13 mouse cellular contexts compared by ENCODE assay signal in genomic region chr10:13438118-13438821, GRCm38 (mm10). TPM values are rescaled to one million over a fixed set of nuclear protein-coding genes. Genes with fewer than 3 reads are reported as not detected.
DNase-seq lines count a peak whose midpoint lies in the region; ATAC-seq and TF ChIP-seq lines count a peak whose summit lies in the region.
"Had no signal": no experiment of that assay in that cellular context is flagged by ENCODE, and none has a peak within 500 bp of the region (broad histone marks: within the 10 kb centered on the region; RNA-seq: fewer than 3 reads in every experiment).

No protein-coding gene starts in this region.

- TF ChIP-seq POLR2A in kidney, adult 2 months (IDR thresholded peaks at IDR 0.05; ENCODE audit: low read depth, low read length): no peak

- DNase-seq in limb, embryonic 11.5 days (ENCODE audit: low spot score): peak; percentile 15
- DNase-seq in limb, embryonic 10.5 days (ENCODE audit: low spot score): no peak
- peak; percentile 62 for DNase-seq in Muller cell, postnatal 12 days (ENCODE audit: inconsistent ontology term)
- peak; percentile 92 for DNase-seq in kidney, adult 2 months
- DNase-seq in layer of hippocampus, postnatal 14 days (ENCODE audit: low spot score in 2 of 2): no peak
- no peak for DNase-seq in gastrocnemius, postnatal 25 days
- no peak for DNase-seq in ovary, postnatal 10 days (ENCODE audit: low spot score)
- DNase-seq: cerebellum, adult 9-11 months; gastrocnemius, postnatal 10 days had no signal

- no peak overlapping the region for H3K27ac ChIP-seq in limb, embryonic 11.5 days (replicated peaks; ENCODE audit: low read depth, low read length)
- H3K27ac ChIP-seq in limb, embryonic 10.5 days: no peak overlapping the region
- H3K27ac ChIP-seq in kidney, adult 2 months (ENCODE audit: insufficient read depth, low read depth, low read length): peak overlapping the region; percentile 73
- H3K27ac ChIP-seq: forebrain, embryonic 12.5 days; liver, embryonic 14.5 days had no signal

- H3K4me2 ChIP-seq in limb, embryonic 11.5 days (ENCODE audit: low read depth, severe bottlenecking): no peak overlapping the region
- H3K4me2 ChIP-seq: forebrain, embryonic 12.5 days had no signal

- H3K9me3 ChIP-seq in limb, embryonic 11.5 days (ENCODE audit: control insufficient read depth, low read length): no peaks in the 10 kb centered on the region
- no peaks in the 10 kb centered on the region for H3K9me3 ChIP-seq in limb, embryonic 10.5 days (replicated peaks)
- H3K9me3 ChIP-seq: forebrain, embryonic 12.5 days; megakaryocyte, embryonic 14.5 days had no signal

- H3K27me3 ChIP-seq in limb, embryonic 11.5 days (ENCODE audit: control insufficient read depth, insufficient read depth, low read length): no peaks in the 10 kb centered on the region
- no peaks in the 10 kb centered on the region for H3K27me3 ChIP-seq in limb, embryonic 10.5 days (ENCODE audit: low read depth, poor library complexity, severe bottlenecking)
- H3K27me3 ChIP-seq in kidney, adult 2 months (replicated peaks; ENCODE audit: control insufficient read depth, insufficient read depth, low read length): no peaks in the 10 kb centered on the region

- no peak overlapping the region for H3K9ac ChIP-seq in limb, embryonic 11.5 days (ENCODE audit: low read length)
- H3K9ac ChIP-seq: forebrain, embryonic 12.5 days; liver, embryonic 14.5 days had no signal

- ATAC-seq in limb, embryonic 11.5 days (ENCODE audit: insufficient number of reproducible peaks, low FRiP score, low TSS enrichment, low read depth): no peak
- peak; percentile 91 for ATAC-seq in megakaryocyte, adult 5-6 weeks (ENCODE audit: poor library complexity, severe bottlenecking)

- no peaks in the 10 kb centered on the region for H3K36me3 ChIP-seq in limb, embryonic 11.5 days (ENCODE audit: control insufficient read depth, insufficient read depth, low read length)
- no peaks in the 10 kb centered on the region for H3K36me3 ChIP-seq in limb, embryonic 10.5 days
- H3K36me3 ChIP-seq in kidney, adult 2 months (ENCODE audit: control insufficient read depth, insufficient read depth, low read length): no peaks in the 10 kb centered on the region
- H3K36me3 ChIP-seq: forebrain, embryonic 12.5 days had no signal

- no peaks in the 10 kb centered on the region for H3K4me1 ChIP-seq in limb, embryonic 11.5 days (ENCODE audit: control insufficient read depth, insufficient read depth, low read length)
- H3K4me1 ChIP-seq in limb, embryonic 10.5 days: no peaks in the 10 kb centered on the region
- peaks cover 28% of the 10 kb centered on the region for H3K4me1 ChIP-seq in kidney, adult 2 months (ENCODE audit: control insufficient read depth, insufficient read depth, low read length)
- H3K4me1 ChIP-seq: forebrain, embryonic 12.5 days had no signal

- no peak for TF ChIP-seq CTCF in kidney, adult 2 months (conservative IDR thresholded peaks at IDR 0.05; ENCODE audit: insufficient read depth, insufficient read length, low read depth, low read length)

- WGBS in limb, embryonic 11.5 days: 78% methylated on average over 10 of the region's 10 CpGs
- 77% methylated on average over 10 of the region's 10 CpGs for WGBS in limb, embryonic 10.5 days
- WGBS in kidney, adult 2 months: 35% methylated on average over 10 of the region's 10 CpGs

- H3K4me3 ChIP-seq in limb, embryonic 11.5 days (ENCODE audit: low read depth, low read length): no peak overlapping the region
- H3K4me3 ChIP-seq in limb, embryonic 10.5 days: no peak overlapping the region
- no peak overlapping the region for H3K4me3 ChIP-seq in kidney, adult 2 months (ENCODE audit: insufficient read depth, low read depth, low read length)
- H3K4me3 ChIP-seq: forebrain, embryonic 12.5 days; megakaryocyte, embryonic 14.5 days had no signal

RNA-seq across cellular contexts. Expression of gene Phactr2, which starts 35.9 kb away (rescaled TPM):
- polyA plus RNA-seq in limb, embryonic 11.5 days (2014; fragmentation: Nextera tagmentation; extraction: Ambion mirVana): 27.7 and 28.8 TPM in 2 replicates
- 16.2 and 21.3 TPM in 2 replicates for polyA plus RNA-seq in limb, embryonic 10.5 days (2016; fragmentation: Nextera tagmentation; extraction: Ambion mirVana)
- 10.7 and 12.5 TPM in 2 replicates for polyA plus RNA-seq in kidney, adult 2 months (2012; rRNA removed)
- 31.2 and 40.1 TPM in 2 replicates for total RNA-seq in megakaryocyte, adult 5-6 weeks (2015)
- total RNA-seq in megakaryocyte, adult 5-6 weeks (2017): 30.1 and 40.2 TPM in 2 replicates
- 10 to 100 TPM; 26.3 to 28.1 TPM for total RNA-seq in layer of hippocampus, postnatal 14 days (2021)
- total RNA-seq in gastrocnemius, postnatal 25 days (2021): 10 to 100 TPM; 13.3 to 15.6 TPM

Comparison
In these comparisons a context has a peak if more than half of its experiments do, and no peak if none do; other contexts are left out.
1. DNase-seq: peak in limb, embryonic 11.5 days (single experiment), Muller cell, postnatal 12 days (single experiment) and kidney, adult 2 months (single experiment); none in limb, embryonic 10.5 days (single experiment), layer of hippocampus, postnatal 14 days (0 of 2), gastrocnemius, postnatal 25 days (single experiment) and ovary, postnatal 10 days (single experiment).